Mouse (Mus musculus) neural tube, embryonic 14.5 days (tissue): Measurements from ENCODE around the gene Polr1b. TPM values are rescaled to one million over a fixed set of nuclear protein-coding genes. Genes with fewer than 3 reads are reported as not detected.
A peak's percentile ranks its signal among the peaks of the same experiment; 100 is the strongest.

Source experiments
- ATAC-seq: fragments of 200-750 bp; cut with Nextera tagmentation; 2 replicates; pipeline ENCODE4 v1.8.0; 2017; ENCODE audit warnings: low read depth, mild to moderate bottlenecking, moderate TSS enrichment, moderate library complexity
- H3K27ac ChIP-seq: fragments of 300-500 bp; sonication (generic); 2 replicates; pipeline ENCODE4 v1.5.1; 2014; ENCODE audit warnings: low read depth, mild to moderate bottlenecking, control low read depth, low read length, moderate library complexity, mixed read lengths
- H3K27me3 ChIP-seq: fragments of 300-500 bp; sonication (generic); 2 replicates; pipeline ENCODE4 v1.6.1; 2014; ENCODE audit warnings: low read length; ENCODE audit not compliant: control insufficient read depth, insufficient read depth
- H3K36me3 ChIP-seq: fragments of 300-500 bp; sonication (generic); 2 replicates; pipeline ENCODE4 v1.6.1; 2014; ENCODE audit warnings: low read length, mixed read lengths; ENCODE audit not compliant: control insufficient read depth, insufficient read depth
- H3K4me1 ChIP-seq: fragments of 300-500 bp; sonication (generic); 2 replicates; pipeline ENCODE4 v1.6.1; 2014; ENCODE audit warnings: low read length; ENCODE audit not compliant: control insufficient read depth, insufficient read depth
- H3K4me2 ChIP-seq: fragments of 300-500 bp; sonication (generic); 2 replicates; pipeline ENCODE4 v1.6.1; 2014; ENCODE audit warnings: mild to moderate bottlenecking, low read depth, low read length, control low read depth
- H3K4me3 ChIP-seq: fragments of 300-500 bp; sonication (generic); 2 replicates; pipeline ENCODE4 v1.5.1; 2014; ENCODE audit warnings: low read depth, low read length, control low read depth, mixed read lengths
- H3K9ac ChIP-seq: fragments of 300-500 bp; sonication (generic); replicated peaks from 2 replicates; pipeline ENCODE4 v1.6.1; 2014; ENCODE audit warnings: low read depth, mild to moderate bottlenecking, control low read depth, low read length, mixed read lengths
- H3K9me3 ChIP-seq: fragments of 300-500 bp; sonication (generic); 2 replicates; pipeline ENCODE4 v1.6.1; 2016; ENCODE audit warnings: low read length; ENCODE audit not compliant: control insufficient read depth
- WGBS: fragments of 180-500 bp; shearing (Covaris S2); extraction: QIAGEN DNeasy Blood & Tissue Kit; methylation state at CpG from one replicate; pipeline ENCODE4 v1.1.7; 2014; 5-methylcytosine and 5-hydroxymethylcytosine counted together
- polyA plus RNA-seq: library from polyadenylated mRNA; unstranded; fragments of >200 nt; fragmentation: Nextera tagmentation; extraction: Ambion mirVana; gene quantifications from 2 replicates; pipeline ENCODE4 v1.2.1, GENCODE M21; 2014

Polr1b gene
- polyA plus RNA-seq, 1 experiment from 2014 or later, result 13.2 TPM

DNA sequence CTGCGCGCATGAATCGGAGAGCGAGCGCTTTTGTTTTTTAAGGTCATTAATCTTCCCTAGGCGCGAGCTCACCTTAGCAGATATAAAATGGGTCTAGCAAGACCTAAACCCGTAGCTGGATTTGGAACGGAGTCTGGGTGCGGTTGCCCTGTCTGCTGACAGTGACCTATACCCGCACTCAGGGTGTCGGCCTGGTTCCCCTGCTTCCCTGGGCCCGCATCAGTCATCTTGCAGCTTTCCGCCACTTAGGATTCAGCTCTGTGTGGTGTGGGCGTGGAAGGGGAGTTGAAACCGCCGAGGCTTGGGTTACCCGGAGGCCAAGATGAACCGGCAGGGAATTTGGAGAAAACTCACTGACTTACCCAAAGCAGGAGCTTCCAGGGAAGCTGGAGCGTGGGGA is 34.5 kb upstream of the Polr1b start:
- Histone ChIP-seq H3K9ac (peak overlapping the region; percentile 87), H3K4me1 (peaks cover 22% of the 10 kb centered on the region), H3K27me3 (no peaks in the 10 kb centered on the region), H3K36me3 (peaks cover 6% of the 10 kb centered on the region; the same call in 1 of the 2 replicates), H3K4me3 (peak overlapping the region; percentile 95), H3K9me3 (no peaks in the 10 kb centered on the region), H3K27ac (peak overlapping the region; percentile 78), H3K4me2 (peak overlapping the region; percentile 86)
- WGBS, result under 1% methylated on average over 20 of the region's 20 CpGs
- ATAC-seq, result peak; percentile 78

DNA sequence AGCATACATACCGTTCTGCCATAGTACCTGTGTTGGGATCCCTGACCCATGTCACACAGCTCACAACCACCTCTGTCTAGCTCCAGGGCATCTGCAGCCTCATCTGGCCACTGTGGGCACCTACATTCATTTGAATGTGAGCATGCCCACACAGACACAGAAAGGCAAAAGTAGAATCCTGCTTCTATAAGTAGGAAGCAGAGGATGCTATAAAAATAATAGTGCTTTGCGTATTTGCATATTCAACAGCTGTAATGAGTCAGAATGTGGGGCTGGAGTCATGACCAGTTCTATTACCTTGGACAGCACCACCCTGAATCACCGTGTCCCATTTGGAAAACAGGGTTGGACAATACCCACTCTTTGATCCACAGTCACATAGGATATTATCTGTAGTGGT is 30.5 kb upstream of the Polr1b start:
- no peaks in the 10 kb centered on the region for H3K27me3 ChIP-seq
- no peak overlapping the region for H3K4me3 ChIP-seq
- H3K9ac ChIP-seq, result no peak overlapping the region
- peaks cover 6% of the 10 kb centered on the region; the same call in 1 of the 2 replicates for H3K36me3 ChIP-seq
- ATAC-seq, result no peak
- H3K4me2 ChIP-seq, result no peak overlapping the region
- H3K4me1 ChIP-seq, result peaks cover 22% of the 10 kb centered on the region
- H3K9me3 ChIP-seq, result no peaks in the 10 kb centered on the region
- WGBS, result 93% methylated on average over 3 of the region's 3 CpGs
- H3K27ac ChIP-seq, result no peak overlapping the region

DNA sequence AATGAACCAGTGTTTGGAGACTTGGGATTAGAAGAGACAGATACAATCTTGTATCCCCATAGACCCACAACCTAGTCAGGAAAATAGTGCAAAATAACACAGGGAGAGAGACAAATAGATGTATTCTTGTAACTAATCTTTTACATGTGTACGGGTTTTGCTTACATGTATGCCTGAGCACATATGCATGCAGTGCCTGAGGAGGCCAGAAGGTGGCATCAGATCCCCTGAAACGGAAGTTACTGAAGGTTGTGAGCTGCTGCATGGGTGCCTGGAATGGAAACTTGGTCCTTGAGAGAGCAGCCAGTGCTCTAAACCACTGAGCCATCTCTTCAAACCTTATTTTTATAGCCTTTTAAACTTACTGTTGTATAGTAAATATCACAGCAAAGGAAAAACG is 22.5 kb upstream of the Polr1b start:
- Histone ChIP-seq H3K4me2 (no peak overlapping the region), H3K9ac (no peak overlapping the region), H3K4me1 (no peaks in the 10 kb centered on the region), H3K27me3 (no peaks in the 10 kb centered on the region), H3K9me3 (no peaks in the 10 kb centered on the region), H3K4me3 (no peak overlapping the region), H3K36me3 (peaks cover 29% of the 10 kb centered on the region), H3K27ac (no peak overlapping the region)
- 80% methylated on average over 3 of the region's 3 CpGs for WGBS
- no peak for ATAC-seq

DNA sequence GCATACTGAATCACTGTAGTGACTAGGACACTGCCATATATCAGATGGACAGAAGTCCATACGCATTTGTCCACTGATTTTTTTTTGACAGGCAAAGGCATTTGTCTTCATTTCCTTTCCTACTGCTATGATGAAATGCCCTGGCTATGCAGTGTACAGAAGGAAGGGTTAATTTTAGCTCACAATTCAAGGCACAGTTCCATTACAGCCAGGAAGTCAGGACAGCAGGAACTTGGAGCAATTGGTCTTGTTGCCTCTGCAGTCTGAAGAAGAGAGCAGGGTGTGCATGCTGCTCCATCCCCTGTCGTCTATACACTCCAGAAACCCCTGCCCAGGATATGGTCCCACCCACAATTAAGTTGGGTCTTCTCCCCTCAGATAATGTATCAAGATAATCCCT is 21.6 kb upstream of the Polr1b start:
- H3K4me1 ChIP-seq, result no peaks in the 10 kb centered on the region
- no peak overlapping the region for H3K4me3 ChIP-seq
- H3K9ac ChIP-seq, result no peak overlapping the region
- no peaks in the 10 kb centered on the region for H3K9me3 ChIP-seq
- H3K27ac ChIP-seq, result no peak overlapping the region
- H3K4me2 ChIP-seq, result no peak overlapping the region
- peaks cover 29% of the 10 kb centered on the region for H3K36me3 ChIP-seq
- WGBS, result 79% methylated on average over 2 of the region's 2 CpGs
- no peaks in the 10 kb centered on the region for H3K27me3 ChIP-seq
- ATAC-seq, result no peak

DNA sequence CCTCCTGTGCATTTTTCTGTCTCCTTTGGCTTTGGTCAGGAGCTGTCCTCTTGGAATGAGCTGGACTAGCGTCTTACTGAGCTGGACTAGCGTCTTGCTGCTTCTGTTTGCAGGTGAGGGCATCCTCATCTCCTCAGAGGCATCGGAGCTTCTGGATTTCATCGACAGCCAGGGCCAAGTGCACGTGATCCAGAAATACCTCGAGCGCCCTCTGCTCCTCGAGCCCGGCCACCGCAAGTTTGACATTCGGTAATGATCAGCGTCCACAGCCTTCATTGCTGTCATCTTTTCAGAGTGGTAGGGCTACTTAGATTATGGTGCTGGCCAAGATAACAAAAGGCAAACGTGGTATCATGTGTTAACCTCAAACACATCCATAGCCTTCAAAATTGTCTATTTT is 19.7 kb upstream of the Polr1b start:
- Histone ChIP-seq H3K4me2 (no peak overlapping the region), H3K4me1 (no peaks in the 10 kb centered on the region), H3K36me3 (peaks cover 29% of the 10 kb centered on the region), H3K9me3 (no peaks in the 10 kb centered on the region), H3K27me3 (no peaks in the 10 kb centered on the region), H3K4me3 (no peak overlapping the region), H3K9ac (no peak overlapping the region), H3K27ac (no peak overlapping the region)
- 70% methylated on average over 13 of the region's 13 CpGs for WGBS
- ATAC-seq, result no peak

DNA sequence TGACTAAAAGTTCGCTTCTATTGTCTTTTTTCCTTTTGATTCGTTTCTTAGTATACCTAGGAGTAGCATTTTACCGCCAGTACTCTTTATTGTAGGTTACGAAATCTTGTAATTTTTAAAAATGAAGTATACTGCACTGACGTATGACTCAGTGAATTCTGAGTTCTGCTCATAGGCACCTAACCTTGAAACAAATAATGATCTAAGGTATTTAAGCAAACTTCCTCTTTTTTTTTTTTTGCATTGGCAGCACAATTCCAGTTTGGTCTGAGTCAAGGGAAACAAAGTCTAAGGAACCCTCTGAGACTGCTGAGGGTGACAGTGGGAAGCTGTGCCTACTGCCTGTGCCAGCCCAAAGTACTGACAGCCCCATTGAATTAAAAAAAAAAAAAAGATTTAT is 17.3 kb upstream of the Polr1b start:
- no peak overlapping the region for H3K9ac ChIP-seq
- H3K36me3 ChIP-seq, result peaks cover 15% of the 10 kb centered on the region
- H3K27ac ChIP-seq, result no peak overlapping the region

DNA sequence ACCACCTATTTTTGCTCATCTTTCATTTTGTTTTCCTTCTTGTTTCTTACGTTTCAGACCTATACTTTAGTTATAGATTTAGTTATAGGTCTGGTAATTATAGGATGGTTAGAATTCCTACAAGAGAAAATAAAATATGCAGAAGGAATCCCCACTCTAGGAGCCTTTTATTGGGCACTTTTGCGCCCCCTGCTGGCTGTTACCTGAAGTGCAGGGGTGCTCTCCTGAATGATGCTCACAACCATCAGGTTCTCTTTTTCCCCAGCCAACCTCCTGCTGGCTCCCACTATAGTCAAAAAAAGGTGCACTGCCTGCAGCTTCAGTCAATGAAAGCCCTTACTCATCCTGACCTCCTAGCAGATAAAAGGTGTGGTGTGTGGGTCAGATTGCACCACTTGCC is 15.8 kb upstream of the Polr1b start:
- Histone ChIP-seq H3K4me1 (no peaks in the 10 kb centered on the region), H3K9ac (no peak overlapping the region), H3K27ac (no peak overlapping the region), H3K4me2 (no peak overlapping the region), H3K27me3 (no peaks in the 10 kb centered on the region), H3K36me3 (peaks cover 20% of the 10 kb centered on the region), H3K9me3 (no peaks in the 10 kb centered on the region), H3K4me3 (no peak overlapping the region)
- 53% methylated on average over 2 of the region's 2 CpGs for WGBS
- no peak for ATAC-seq

More for the DNA sequence above, 17.3 kb upstream of the Polr1b start:
- WGBS, result 98% methylated on average over 5 of the region's 5 CpGs
- Histone ChIP-seq H3K4me1 (no peaks in the 10 kb centered on the region), H3K27me3 (no peaks in the 10 kb centered on the region), H3K9me3 (no peaks in the 10 kb centered on the region), H3K4me2 (no peak overlapping the region), H3K4me3 (no peak overlapping the region)
- ATAC-seq, result no peak

DNA sequence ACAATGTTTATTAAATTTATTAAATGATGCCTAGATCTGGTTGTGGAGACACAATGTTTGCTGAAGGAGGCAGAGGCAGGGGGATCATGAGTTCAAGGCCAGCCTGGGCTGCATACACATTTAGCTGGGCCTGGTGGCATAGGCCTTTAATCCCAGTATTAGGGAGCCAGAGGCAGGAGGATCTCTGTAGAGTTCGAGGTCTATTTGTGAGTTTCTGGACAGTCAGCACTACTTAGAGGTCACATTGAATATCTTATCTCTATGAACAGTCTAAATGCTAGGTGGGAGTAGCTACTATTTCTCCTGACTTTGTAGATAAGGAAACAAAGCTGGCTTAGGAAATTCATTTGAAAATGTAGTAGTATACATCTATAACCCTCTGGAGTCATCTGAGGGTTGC is 13.3 kb upstream of the Polr1b start:
- Histone ChIP-seq H3K36me3 (peaks cover 18% of the 10 kb centered on the region), H3K27ac (no peak overlapping the region), H3K27me3 (no peaks in the 10 kb centered on the region), H3K9ac (no peak overlapping the region), H3K9me3 (no peaks in the 10 kb centered on the region), H3K4me1 (no peaks in the 10 kb centered on the region), H3K4me2 (no peak overlapping the region), H3K4me3 (no peak overlapping the region)
- 93% methylated on average over 1 of the region's 1 CpGs for WGBS
- no peak for ATAC-seq

DNA sequence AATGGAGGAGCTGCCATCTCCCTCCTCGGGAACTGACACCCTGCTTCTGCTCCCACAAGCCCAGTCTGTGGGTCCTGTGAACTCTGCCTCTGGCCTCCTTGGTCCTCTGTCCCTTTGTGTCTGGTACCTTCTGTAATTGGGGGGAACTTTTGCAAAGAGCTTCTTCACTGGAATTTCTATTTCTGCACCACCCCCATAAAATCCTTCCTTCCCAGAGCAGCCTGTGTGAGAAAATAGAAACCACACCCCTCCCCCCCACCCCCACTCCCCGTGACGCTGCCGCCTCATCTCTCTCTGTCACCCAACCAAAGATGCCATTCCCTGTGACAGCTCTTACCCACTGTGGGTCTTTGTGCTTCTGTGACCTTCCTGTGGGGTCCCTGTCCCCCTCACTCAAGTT is 10.4 kb upstream of the Polr1b start:
- Histone ChIP-seq H3K9me3 (no peaks in the 10 kb centered on the region), H3K9ac (no peak overlapping the region), H3K27ac (no peak overlapping the region), H3K27me3 (no peaks in the 10 kb centered on the region), H3K4me2 (no peak overlapping the region), H3K4me1 (no peaks in the 10 kb centered on the region), H3K36me3 (peaks cover 26% of the 10 kb centered on the region), H3K4me3 (no peak overlapping the region)
- no peak for ATAC-seq
- 68% methylated on average over 4 of the region's 4 CpGs for WGBS

DNA sequence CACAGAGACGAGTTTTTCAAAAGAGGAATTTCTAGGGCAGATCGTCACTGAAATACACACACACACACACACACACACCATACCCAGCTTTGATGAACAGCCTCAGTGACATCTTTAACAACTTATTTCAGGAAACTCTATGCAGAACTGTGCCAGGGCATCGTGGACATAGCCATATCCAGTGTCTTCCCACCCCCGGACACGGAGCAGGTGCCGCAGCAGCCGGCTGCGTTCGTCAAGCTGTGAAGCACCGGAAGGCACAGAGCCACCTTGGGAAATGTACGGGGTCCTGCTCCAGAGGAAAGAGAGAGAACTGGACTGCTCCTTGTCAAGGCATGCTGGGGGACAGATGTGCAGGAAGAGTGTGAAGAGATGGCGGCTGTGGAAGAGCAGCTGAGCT is 8.0 kb upstream of the Polr1b start:
- Histone ChIP-seq H3K36me3 (peaks cover 26% of the 10 kb centered on the region), H3K27ac (no peak overlapping the region), H3K9ac (no peak overlapping the region), H3K4me3 (no peak overlapping the region), H3K4me2 (no peak overlapping the region), H3K4me1 (no peaks in the 10 kb centered on the region), H3K9me3 (no peaks in the 10 kb centered on the region), H3K27me3 (no peaks in the 10 kb centered on the region)
- 95% methylated on average over 12 of the region's 12 CpGs for WGBS
- no peak for ATAC-seq
